Mouse (Mus musculus) MEL (cell line): ENCODE data around the gene Macf1. TPM values are rescaled to one million over a fixed set of nuclear protein-coding genes. Genes with fewer than 3 reads are reported as not detected.

Experiments
- DNase-seq: peaks from one replicate; pipeline ENCODE4 v3.0.0; 2011; ENCODE audit warnings: low read depth, low spot score
- H3K27ac ChIP-seq: 2 replicates; pipeline ENCODE4 v1.5.1; 2012; ENCODE audit warnings: low read depth, mild to moderate bottlenecking, control low read depth, low read length, moderate library complexity; ENCODE audit not compliant: control insufficient read depth
- H3K27me3 ChIP-seq, 2 experiments: fragments of 150-350 bp in 1 of 2; sonication (generic) in 1 of 2; 2 replicates each; pipeline ENCODE4 v1.6.1; 2012; ENCODE audit warnings: low read length in 2 of 2, mild to moderate bottlenecking in 2 of 2, improper control_type of control experiment in 1 of 2, moderate library complexity in 1 of 2; ENCODE audit not compliant: insufficient read depth in 2 of 2, control insufficient read depth in 1 of 2
- H3K36me3 ChIP-seq, 2 experiments: 2 replicates each; pipeline ENCODE4 v1.6.1; 2012 to 2014; ENCODE audit warnings: low read length in 2 of 2, improper control_type of control experiment in 1 of 2, inconsistent platforms in 1 of 2, mild to moderate bottlenecking in 1 of 2; ENCODE audit not compliant: insufficient read depth in 2 of 2, control insufficient read depth in 1 of 2
- H3K4me1 ChIP-seq, 2 experiments: fragments of 150-350 bp in 1 of 2; sonication (generic) in 1 of 2; 2 replicates each; pipeline ENCODE4 v1.6.1; 2012; ENCODE audit warnings: low read length in 2 of 2, improper control_type of control experiment in 1 of 2, mild to moderate bottlenecking in 1 of 2; ENCODE audit not compliant: insufficient read depth in 2 of 2, control insufficient read depth in 1 of 2
- H3K4me3 ChIP-seq, 2 experiments: fragments of 150-350 bp in 1 of 2; sonication (generic) in 1 of 2; 2 replicates each; pipeline ENCODE4 v1.5.1; 2012; ENCODE audit warnings: low read depth in 2 of 2, low read length in 2 of 2, mild to moderate bottlenecking in 2 of 2, moderate library complexity in 2 of 2, control low read depth in 1 of 2, improper control_type of control experiment in 1 of 2; ENCODE audit not compliant: control insufficient read depth in 1 of 2, insufficient read depth in 1 of 2
- H3K79me2 ChIP-seq: 2 replicates; pipeline ENCODE4 v1.6.1; 2012; ENCODE audit warnings: mild to moderate bottlenecking, low read length, moderate library complexity; ENCODE audit not compliant: control insufficient read depth, poor library complexity, insufficient read depth
- H3K9ac ChIP-seq: 2 replicates; pipeline ENCODE4 v1.6.1; 2012; ENCODE audit warnings: low read depth, mild to moderate bottlenecking, control low read depth, low read length, moderate library complexity; ENCODE audit not compliant: control insufficient read depth, poor library complexity, severe bottlenecking
- H3K9me3 ChIP-seq: fragments of 150-350 bp; sonication (generic); replicated peaks from 2 replicates; pipeline ENCODE4 v1.6.1; 2012; ENCODE audit warnings: mild to moderate bottlenecking, low read length, improper control_type of control experiment, moderate library complexity; ENCODE audit not compliant: insufficient read depth
- CHD1 ChIP-seq: IDR thresholded peaks from 2 replicates; pipeline ENCODE4 v1.6.1; 2012; ENCODE audit warnings: low read depth, mild to moderate bottlenecking, inconsistent platforms, low read length, improper control_type of control experiment
- E2F4 ChIP-seq: IDR thresholded peaks from 2 replicates; pipeline ENCODE4 v1.6.1; 2011; ENCODE audit warnings: low read depth, low read length, improper control_type of control experiment, borderline replicate concordance
- GATA1 ChIP-seq: IDR thresholded peaks from 2 replicates; pipeline ENCODE4 v1.6.1; 2011; ENCODE audit warnings: low read depth, low read length, improper control_type of control experiment
- HCFC1 ChIP-seq: IDR thresholded peaks from 2 replicates; pipeline ENCODE4 v1.6.1; 2012; ENCODE audit warnings: low read depth, mild to moderate bottlenecking, inconsistent platforms, low read length, improper control_type of control experiment, moderate library complexity
- KAT2A ChIP-seq: conservative IDR thresholded peaks from 2 replicates; pipeline ENCODE4 v1.6.1; 2012; ENCODE audit warnings: low read depth, low read length, improper control_type of control experiment, inconsistent platforms
- MAX ChIP-seq: IDR thresholded peaks from 2 replicates; pipeline ENCODE4 v1.6.1; 2011; ENCODE audit warnings: low read length, improper control_type of control experiment
- MAZ ChIP-seq: IDR thresholded peaks from 2 replicates; pipeline ENCODE4 v1.6.1; 2012; ENCODE audit warnings: low read depth, mild to moderate bottlenecking, inconsistent platforms, low read length, improper control_type of control experiment
- MEF2A ChIP-seq: IDR thresholded peaks from 2 replicates; pipeline ENCODE4 v1.6.1; 2014; ENCODE audit warnings: low read depth, mild to moderate bottlenecking, inconsistent platforms, low read length, improper control_type of control experiment; ENCODE audit not compliant: poor library complexity, insufficient replicate concordance, severe bottlenecking; ENCODE audit errors: extremely low read depth
- NELFE ChIP-seq: IDR thresholded peaks from 2 replicates; pipeline ENCODE4 v1.6.1; 2011; ENCODE audit warnings: low read depth, low read length, improper control_type of control experiment
- POLR2A ChIP-seq, 2 experiments: IDR thresholded peaks; 2 replicates each; pipeline ENCODE4 v1.6.1; 2011 to 2012; ENCODE audit warnings: low read length in 2 of 2, mild to moderate bottlenecking in 2 of 2, control low read depth in 1 of 2, improper control_type of control experiment in 1 of 2, low read depth in 1 of 2, moderate library complexity in 1 of 2; ENCODE audit not compliant: control insufficient read depth in 1 of 2, insufficient read depth in 1 of 2, poor library complexity in 1 of 2
- SMC3 ChIP-seq: IDR thresholded peaks from 2 replicates; pipeline ENCODE4 v1.6.1; 2011; ENCODE audit warnings: low read depth, low read length, improper control_type of control experiment
- TBP ChIP-seq: IDR thresholded peaks from 2 replicates; pipeline ENCODE4 v1.8.0; 2011; ENCODE audit warnings: low read depth, low read length, improper control_type of control experiment
- UBTF ChIP-seq: IDR thresholded peaks from 2 replicates; pipeline ENCODE4 v1.6.1; 2012; ENCODE audit warnings: low read depth, mild to moderate bottlenecking, inconsistent platforms, low read length, improper control_type of control experiment, moderate library complexity, borderline replicate concordance; ENCODE audit not compliant: insufficient read depth
- ZC3H11A ChIP-seq: IDR thresholded peaks from 2 replicates; pipeline ENCODE4 v1.6.1; 2012; ENCODE audit warnings: low read depth, mild to moderate bottlenecking, inconsistent platforms, low read length, improper control_type of control experiment
- ZKSCAN1 ChIP-seq: IDR thresholded peaks from 2 replicates; pipeline ENCODE4 v1.6.1; 2012; ENCODE audit warnings: low read depth, mild to moderate bottlenecking, inconsistent platforms, low read length, improper control_type of control experiment, moderate library complexity
- polyA plus RNA-seq, 2 experiments: library from polyadenylated mRNA; stranded (reverse) in 1 of 2; unstranded in 1 of 2; fragments of >175 nt in 1 of 2; fragments of >200 nt in 1 of 2; gene quantifications; 2 replicates each; pipeline versions ENCODE4 v1.2.1 to v1.2.4; 2012; ENCODE audit warnings: low replicate concordance in 2 of 2, low read depth in 1 of 2; ENCODE audit not compliant: insufficient read length in 2 of 2, insufficient read depth in 1 of 2, missing spikeins in 1 of 2
- total RNA-seq: library from RNA; depleted of rRNA; stranded (reverse); fragments of 300-350 nt; gene quantifications from 2 replicates; pipeline ENCODE4 v1.2.3, GENCODE M21; 2012

Macf1 gene
- total and polyA plus RNA-seq, 3 experiments = 18.5 to 71.4 (median 60.8) TPM

DNA sequence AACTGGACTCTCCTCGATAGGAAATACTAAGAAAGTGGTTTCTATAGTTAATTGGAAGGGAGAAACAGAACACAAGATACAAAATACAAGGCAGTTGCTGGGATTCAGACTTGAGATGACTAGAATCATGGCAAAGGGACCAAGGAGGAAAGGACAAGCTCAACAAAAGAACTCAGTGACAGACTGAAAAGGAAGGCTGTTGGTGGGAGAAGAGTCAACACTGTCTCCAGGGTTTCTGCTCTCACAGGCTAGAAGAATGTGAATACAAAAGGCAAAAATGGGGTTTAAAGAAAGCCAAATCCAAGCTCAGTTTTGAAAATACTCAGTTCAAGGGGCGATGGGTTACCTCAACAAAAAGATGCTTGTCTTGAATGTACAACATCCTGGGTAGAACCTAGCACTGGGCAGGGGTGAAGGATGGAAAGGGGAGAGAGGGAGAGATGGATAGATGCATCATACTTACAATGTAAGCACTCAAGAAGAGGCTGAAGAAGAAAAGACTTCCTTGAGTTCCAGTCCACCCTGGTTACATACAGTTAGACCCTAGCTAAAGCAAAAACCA is 81.4 kb downstream of the Macf1 start:
- no peak overlapping the region for H3K4me3 ChIP-seq
- no peaks in the 10 kb centered on the region for H3K9me3 ChIP-seq
- no peak overlapping the region for H3K27ac ChIP-seq
- no peaks in the 10 kb centered on the region; a peak in 1 of 4 replicates for H3K27me3 ChIP-seq
- TF ChIP-seq ZKSCAN1 (no peak), MAX (no peak), ZC3H11A (no peak), MEF2A (no peak), UBTF (no peak), TBP (no peak), HCFC1 (no peak), KAT2A (no peak), CHD1 (no peak), E2F4 (no peak)
- H3K36me3 ChIP-seq = no peaks in the 10 kb centered on the region
- H3K9ac ChIP-seq = no peak overlapping the region
- no peak for DNase-seq
- no peaks in the 10 kb centered on the region for H3K4me1 ChIP-seq
- no peaks in the 10 kb centered on the region for H3K79me2 ChIP-seq

GRCm38 (mm10) chr4:123601036-123601435 is 83.1 kb downstream of the Macf1 start:
- H3K27me3 ChIP-seq = no peaks in the 10 kb centered on the region; a peak in 1 of 4 replicates
- H3K4me3 ChIP-seq = no peak overlapping the region
- H3K4me1 ChIP-seq = no peaks in the 10 kb centered on the region
- H3K9me3 ChIP-seq = no peaks in the 10 kb centered on the region
- H3K79me2 ChIP-seq = no peaks in the 10 kb centered on the region
- H3K27ac ChIP-seq = no peak overlapping the region
- no peak for TF ChIP-seq KAT2A
- TF ChIP-seq POLR2A (IDR thresholded peaks at IDR 0.05; ENCODE audit: control insufficient read depth in 1 of 2, insufficient read depth in 1 of 2, low read depth in 1 of 2, low read length in 2 of 2, poor library complexity in 1 of 2) = no peak
- TF ChIP-seq CHD1 = no peak
- no peak for TF ChIP-seq GATA1
- TF ChIP-seq SMC3 = no peak
- no peak for DNase-seq
- no peaks in the 10 kb centered on the region for H3K36me3 ChIP-seq
- H3K9ac ChIP-seq = no peak overlapping the region

DNA sequence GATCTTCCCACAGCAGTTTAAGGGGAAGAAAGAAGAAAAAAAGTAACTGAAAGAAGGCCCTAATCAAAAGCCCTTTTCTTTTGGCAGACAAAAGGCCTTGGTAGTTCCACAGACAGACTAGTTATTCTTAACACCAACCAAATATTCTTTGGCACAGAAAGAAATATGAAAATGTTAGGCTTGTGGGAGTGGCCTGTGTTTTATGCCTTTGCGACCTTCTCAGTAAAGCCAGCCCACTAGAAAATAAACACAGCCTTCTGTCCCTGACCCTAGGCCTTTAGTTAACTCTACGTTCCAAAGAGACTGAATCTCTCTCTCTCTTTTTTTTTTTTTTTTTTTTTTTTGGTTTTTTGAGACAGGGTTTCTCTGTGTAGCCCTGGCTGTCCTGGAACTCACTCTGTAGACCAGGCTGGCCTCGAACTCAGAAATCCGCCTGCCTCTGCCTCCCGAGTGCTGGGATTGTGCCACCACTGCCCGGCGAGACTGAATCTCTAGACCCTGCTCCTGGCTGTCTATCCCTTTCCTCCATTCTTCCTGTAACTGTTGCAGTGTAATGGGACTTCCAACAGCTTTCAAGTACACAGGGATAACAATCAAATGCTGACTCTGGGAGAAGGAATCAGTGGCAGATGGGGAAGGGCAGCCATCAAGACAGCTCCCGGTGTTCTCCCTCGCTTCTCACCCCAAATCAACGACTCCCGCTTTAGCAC is 85.5 kb downstream of the Macf1 start:
- no peak overlapping the region for H3K9ac ChIP-seq

More for the DNA sequence above, 85.5 kb downstream of the Macf1 start:
- H3K9me3 ChIP-seq = no peaks in the 10 kb centered on the region
- no peaks in the 10 kb centered on the region for H3K4me1 ChIP-seq
- no peaks in the 10 kb centered on the region for H3K36me3 ChIP-seq
- no peak for DNase-seq
- TF ChIP-seq NELFE (no peak), MAZ (no peak), MAX (no peak)
- H3K4me3 ChIP-seq = no peak overlapping the region
- no peak overlapping the region for H3K27ac ChIP-seq
- H3K79me2 ChIP-seq = no peaks in the 10 kb centered on the region
- H3K27me3 ChIP-seq = no peaks in the 10 kb centered on the region; a peak in 1 of 4 replicates
